Mouse (Mus musculus) liver, embryonic 15.5 days (tissue): Measurements from ENCODE around the gene Pacrg. TPM values are rescaled to one million over a fixed set of nuclear protein-coding genes. Genes with fewer than 3 reads are reported as not detected.

Experiments
- ATAC-seq: fragments of 200-750 bp; cut with Nextera tagmentation; 2 replicates; pipeline ENCODE4 v1.8.0; 2017; ENCODE audit warnings: moderate number of reproducible peaks, mild to moderate bottlenecking, moderate library complexity; ENCODE audit not compliant: insufficient read depth
- H3K27ac ChIP-seq: fragments of 300-500 bp; sonication (generic); replicated peaks from 2 replicates; pipeline ENCODE4 v1.5.1; 2015; ENCODE audit warnings: mild to moderate bottlenecking, inconsistent platforms
- H3K27me3 ChIP-seq: fragments of 300-500 bp; sonication (generic); 2 replicates; pipeline ENCODE4 v1.6.1; 2015; ENCODE audit warnings: mild to moderate bottlenecking, inconsistent platforms
- H3K36me3 ChIP-seq: fragments of 300-500 bp; sonication (generic); replicated peaks from 2 replicates; pipeline ENCODE4 v1.6.1; 2015; ENCODE audit warnings: moderate library complexity, mild to moderate bottlenecking, inconsistent platforms
- H3K4me1 ChIP-seq: fragments of 300-500 bp; sonication (generic); replicated peaks from 2 replicates; pipeline ENCODE4 v1.6.1; 2015; ENCODE audit warnings: inconsistent platforms
- H3K4me2 ChIP-seq: fragments of 300-500 bp; sonication (generic); 2 replicates; pipeline ENCODE4 v1.6.1; 2015; ENCODE audit warnings: moderate library complexity, mild to moderate bottlenecking, inconsistent platforms
- H3K4me3 ChIP-seq: fragments of 300-500 bp; sonication (generic); replicated peaks from 2 replicates; pipeline ENCODE4 v1.5.1; 2015; ENCODE audit warnings: mild to moderate bottlenecking, inconsistent platforms
- H3K9ac ChIP-seq: fragments of 300-500 bp; sonication (generic); 2 replicates; pipeline ENCODE4 v1.6.1; 2015; ENCODE audit warnings: moderate library complexity, mild to moderate bottlenecking, inconsistent platforms
- H3K9me3 ChIP-seq: fragments of 300-500 bp; sonication (generic); replicated peaks from 2 replicates; pipeline ENCODE4 v1.6.1; 2016; ENCODE audit warnings: inconsistent platforms
- WGBS: fragments of 180-500 bp; shearing (Covaris S2); methylation state at CpG from one replicate; pipeline ENCODE4 v1.1.7; 2015; ENCODE audit warnings: mixed read lengths; ENCODE audit not compliant: insufficient replicate concordance; 5-methylcytosine and 5-hydroxymethylcytosine counted together
- polyA plus RNA-seq: library from polyadenylated mRNA; unstranded; fragments of >200 nt; fragmentation: Nextera tagmentation; extraction: Ambion mirVana; gene quantifications from 2 replicates; pipeline ENCODE4 v1.2.1, GENCODE M21; 2015

The Pacrg gene
- polyA plus RNA-seq, 1 experiment from 2014 or later: not detected

- 66% methylated on average over 13 of the region's 13 CpGs for WGBS
- ATAC-seq: no peak
Measured at GRCm38 (mm10) chr17:10365501-10366482, 474.3 kb downstream of the Pacrg start.

DNA sequence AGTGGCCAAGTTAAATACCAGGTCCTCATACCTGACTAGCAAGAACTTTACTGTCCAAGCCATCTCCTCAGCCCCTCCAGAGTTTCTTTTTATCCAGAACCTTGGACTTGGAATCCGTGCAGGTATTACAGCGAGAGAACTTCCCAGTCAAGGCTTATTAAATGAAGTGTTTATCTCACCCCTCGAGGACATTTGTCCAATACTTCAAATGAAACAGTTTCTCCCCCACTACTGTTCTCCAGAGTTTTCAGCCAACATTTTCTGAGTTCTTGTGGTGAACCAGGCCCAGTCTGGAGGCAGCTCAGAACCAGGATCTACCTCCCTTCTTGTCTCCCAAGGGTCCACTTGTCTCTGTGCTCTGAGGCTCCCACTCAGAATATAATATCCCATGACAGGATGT is 477.0 kb downstream of the Pacrg start:
- H3K4me3 ChIP-seq: no peak overlapping the region
- H3K9me3 ChIP-seq: no peaks in the 10 kb centered on the region
- H3K27ac ChIP-seq: no peak overlapping the region
- H3K36me3 ChIP-seq: no peaks in the 10 kb centered on the region
- H3K27me3 ChIP-seq: no peaks in the 10 kb centered on the region
- no peak overlapping the region for H3K4me2 ChIP-seq
- 58% methylated on average over 3 of the region's 3 CpGs for WGBS
- peaks cover 7% of the 10 kb centered on the region; the same call in 1 of the 2 replicates for H3K4me1 ChIP-seq
- ATAC-seq: no peak
- no peak overlapping the region for H3K9ac ChIP-seq

More at GRCm38 (mm10) chr17:10365501-10366482, 474.3 kb downstream of the Pacrg start:
- Histone ChIP-seq H3K36me3 (no peaks in the 10 kb centered on the region), H3K27ac (no peak overlapping the region), H3K9me3 (no peaks in the 10 kb centered on the region), H3K4me2 (no peak overlapping the region), H3K27me3 (no peaks in the 10 kb centered on the region), H3K4me3 (no peak overlapping the region), H3K4me1 (no peaks in the 10 kb centered on the region; the same call in 1 of the 2 replicates), H3K9ac (no peak overlapping the region)

- no peaks in the 10 kb centered on the region for H3K36me3 ChIP-seq
- no peak overlapping the region for H3K4me2 ChIP-seq
- H3K27me3 ChIP-seq: no peaks in the 10 kb centered on the region
- H3K27ac ChIP-seq: no peak overlapping the region
- 74% methylated on average over 7 of the region's 7 CpGs for WGBS
- no peak overlapping the region for H3K4me3 ChIP-seq
- no peak overlapping the region for H3K9ac ChIP-seq
- no peak for ATAC-seq
- H3K4me1 ChIP-seq: peaks cover 7% of the 10 kb centered on the region; the same call in 1 of the 2 replicates
- no peaks in the 10 kb centered on the region for H3K9me3 ChIP-seq
Measured at GRCm38 (mm10) chr17:10361882-10362291, 478.2 kb downstream of the Pacrg start.

- Histone ChIP-seq H3K9ac (no peak overlapping the region), H3K27me3 (no peaks in the 10 kb centered on the region), H3K27ac (no peak overlapping the region), H3K36me3 (no peaks in the 10 kb centered on the region), H3K4me1 (peaks cover 7% of the 10 kb centered on the region; the same call in 1 of the 2 replicates), H3K4me3 (no peak overlapping the region), H3K4me2 (no peak overlapping the region), H3K9me3 (no peaks in the 10 kb centered on the region)
- 69% methylated on average over 4 of the region's 4 CpGs for WGBS
- ATAC-seq: no peak
Measured at GRCm38 (mm10) chr17:10360738-10361137, 479.4 kb downstream of the Pacrg start.

DNA sequence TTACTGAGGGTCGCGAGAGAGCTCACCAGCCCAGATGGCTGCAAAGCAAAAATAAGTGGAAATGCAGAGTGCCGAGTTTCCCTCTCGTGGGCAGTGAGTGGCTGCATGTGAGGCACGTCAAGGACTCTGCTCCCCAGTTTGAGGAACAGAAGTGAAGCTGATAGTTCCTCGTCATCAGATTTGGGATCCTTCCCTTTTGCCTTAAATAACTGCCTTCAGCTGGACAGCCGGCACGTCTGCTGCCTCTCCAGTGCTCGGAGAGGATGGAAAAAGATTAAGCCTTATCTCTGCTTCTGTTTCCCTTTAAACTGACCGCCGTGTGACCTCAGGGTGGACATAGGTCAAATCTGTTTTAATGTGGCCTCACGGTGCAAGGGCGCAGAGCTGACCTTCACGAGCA is 480.6 kb downstream of the Pacrg start:
- no peak overlapping the region for H3K4me3 ChIP-seq
- no peaks in the 10 kb centered on the region for H3K36me3 ChIP-seq
- no peak overlapping the region for H3K27ac ChIP-seq
- peaks cover 7% of the 10 kb centered on the region; the same call in 1 of the 2 replicates for H3K4me1 ChIP-seq
- 30% methylated on average over 14 of the region's 14 CpGs for WGBS
- no peak overlapping the region for H3K9ac ChIP-seq
- no peak overlapping the region; the same call in 1 of the 2 replicates for H3K4me2 ChIP-seq
- peak; percentile 60; the same call in 1 of the 2 replicates for ATAC-seq
- H3K9me3 ChIP-seq: no peaks in the 10 kb centered on the region
- H3K27me3 ChIP-seq: no peaks in the 10 kb centered on the region

GRCm38 (mm10) chr17:10357348-10357747 is 482.8 kb downstream of the Pacrg start:
- Histone ChIP-seq H3K9ac (no peak overlapping the region), H3K27me3 (no peaks in the 10 kb centered on the region), H3K4me1 (peaks cover 7% of the 10 kb centered on the region; the same call in 1 of the 2 replicates), H3K27ac (no peak overlapping the region), H3K9me3 (no peaks in the 10 kb centered on the region), H3K4me2 (no peak overlapping the region), H3K4me3 (no peak overlapping the region), H3K36me3 (no peaks in the 10 kb centered on the region)
- WGBS: 72% methylated on average over 12 of the region's 12 CpGs
- ATAC-seq: no peak

- Histone ChIP-seq H3K36me3 (no peaks in the 10 kb centered on the region), H3K4me1 (peaks cover 7% of the 10 kb centered on the region; the same call in 1 of the 2 replicates), H3K27me3 (no peaks in the 10 kb centered on the region), H3K27ac (no peak overlapping the region), H3K4me3 (no peak overlapping the region), H3K9me3 (no peaks in the 10 kb centered on the region), H3K4me2 (no peak overlapping the region), H3K9ac (no peak overlapping the region)
- 48% methylated on average over 6 of the region's 6 CpGs for WGBS
- ATAC-seq: no peak
Measured at GRCm38 (mm10) chr17:10356294-10356693, 483.8 kb downstream of the Pacrg start.

- 18% methylated on average over 8 of the region's 8 CpGs for WGBS
- no peaks in the 10 kb centered on the region for H3K27me3 ChIP-seq
- H3K27ac ChIP-seq: no peak overlapping the region
- no peak overlapping the region for H3K4me2 ChIP-seq
- no peaks in the 10 kb centered on the region for H3K36me3 ChIP-seq
- no peak overlapping the region for H3K4me3 ChIP-seq
- no peak overlapping the region for H3K9ac ChIP-seq
- no peaks in the 10 kb centered on the region for H3K9me3 ChIP-seq
- peaks cover 7% of the 10 kb centered on the region; the same call in 1 of the 2 replicates for H3K4me1 ChIP-seq
- ATAC-seq: no peak
Measured at GRCm38 (mm10) chr17:10355746-10356145, 484.4 kb downstream of the Pacrg start.

Other genes starting within 250 kb of the Pacrg start
- 0.38 TPM in 2 replicates for gene Prkn, start 73 bp upstream of the Pacrg start, polyA plus RNA-seq